Mouse (Mus musculus) 3T3-L1 (cell line): ENCODE data around the gene Gm10392.

ENCODE experiments used
- DNase-seq: peaks from one replicate; pipeline ENCODE4 v3.0.0-alpha.2; 2015; ENCODE audit warnings: low read depth, low spot score

The Gm10392 gene

GRCm38 (mm10) chr11:77508068-77509021, 10.7 kb downstream of the Gm10392 start:
- DNase-seq, result peak; percentile 54

- DNase-seq, result no peak
These were observed 11.6 kb downstream of the Gm10392 start for GRCm38 (mm10) chr11:77507426-77507825.

GRCm38 (mm10) chr11:77506941-77507340, 12.1 kb downstream of the Gm10392 start:
- DNase-seq, result no peak

- no peak for DNase-seq
These were observed 12.7 kb downstream of the Gm10392 start for GRCm38 (mm10) chr11:77506273-77506672.

- DNase-seq, result no peak
These were observed 13.6 kb downstream of the Gm10392 start for GRCm38 (mm10) chr11:77505291-77505980.

- DNase-seq, result no peak
These were observed 14.6 kb downstream of the Gm10392 start for GRCm38 (mm10) chr11:77504377-77504776.

- peak; percentile 70 for DNase-seq
These were observed 15.5 kb downstream of the Gm10392 start for GRCm38 (mm10) chr11:77503511-77503910.

- no peak for DNase-seq
These were observed 16.5 kb downstream of the Gm10392 start for GRCm38 (mm10) chr11:77502481-77502880.

- DNase-seq, result no peak
These were observed 17.0 kb downstream of the Gm10392 start for GRCm38 (mm10) chr11:77501971-77502370.

GRCm38 (mm10) chr11:77501392-77501791, 17.6 kb downstream of the Gm10392 start:
- DNase-seq, result peak; percentile 90

- DNase-seq, result no peak
These were observed 18.4 kb downstream of the Gm10392 start for GRCm38 (mm10) chr11:77500361-77501325.

GRCm38 (mm10) chr11:77499354-77499753, 19.6 kb downstream of the Gm10392 start:
- no peak for DNase-seq

GRCm38 (mm10) chr11:77498261-77499139, 20.5 kb downstream of the Gm10392 start:
- DNase-seq, result no peak

GRCm38 (mm10) chr11:77497851-77498250, 21.1 kb downstream of the Gm10392 start:
- no peak for DNase-seq

GRCm38 (mm10) chr11:77497341-77497756, 21.6 kb downstream of the Gm10392 start:
- DNase-seq, result peak; percentile 79

GRCm38 (mm10) chr11:77495507-77495906, 23.5 kb downstream of the Gm10392 start:
- no peak for DNase-seq

GRCm38 (mm10) chr11:77494782-77495181, 24.2 kb downstream of the Gm10392 start:
- no peak for DNase-seq

- DNase-seq, result no peak
These were observed 24.7 kb downstream of the Gm10392 start for GRCm38 (mm10) chr11:77494344-77494676.

GRCm38 (mm10) chr11:77493512-77494343, 25.3 kb downstream of the Gm10392 start, which contains the start of gene Git1:
Gene Git1 (plus strand): TSS chr11:77493562.
- peak; percentile 70 for DNase-seq
